Mouse (Mus musculus) hindbrain, embryonic 15.5 days (tissue): ENCODE results near the gene Gramd1b. TPM values are rescaled to one million over a fixed set of nuclear protein-coding genes. Genes with fewer than 3 reads are reported as not detected.

Experiments
- ATAC-seq: fragments of 200-750 bp; cut with Nextera tagmentation; 2 replicates; pipeline ENCODE4 v1.8.0; 2017; ENCODE audit warnings: low read depth, moderate number of reproducible peaks, moderate TSS enrichment; ENCODE audit not compliant: low FRiP score
- H3K27ac ChIP-seq: fragments of 300-500 bp; sonication (generic); replicated peaks from 2 replicates; pipeline ENCODE4 v1.5.1; 2015; ENCODE audit warnings: mild to moderate bottlenecking, inconsistent platforms
- H3K27me3 ChIP-seq: fragments of 300-500 bp; sonication (generic); 2 replicates; pipeline ENCODE4 v1.6.1; 2015; ENCODE audit warnings: control low read depth, inconsistent platforms
- H3K36me3 ChIP-seq: fragments of 300-500 bp; sonication (generic); 2 replicates; pipeline ENCODE4 v1.6.1; 2015; ENCODE audit warnings: control low read depth, inconsistent platforms
- H3K4me1 ChIP-seq: fragments of 300-500 bp; sonication (generic); replicated peaks from 2 replicates; pipeline ENCODE4 v1.6.1; 2015; ENCODE audit warnings: control low read depth, inconsistent platforms
- H3K4me2 ChIP-seq: fragments of 300-500 bp; sonication (generic); 2 replicates; pipeline ENCODE4 v1.6.1; 2015; ENCODE audit warnings: moderate library complexity, mild to moderate bottlenecking, inconsistent platforms
- H3K4me3 ChIP-seq: fragments of 300-500 bp; sonication (generic); 2 replicates; pipeline ENCODE4 v1.5.1; 2015; ENCODE audit warnings: mild to moderate bottlenecking, inconsistent platforms
- H3K9ac ChIP-seq: fragments of 300-500 bp; sonication (generic); 2 replicates; pipeline ENCODE4 v1.6.1; 2015; ENCODE audit warnings: inconsistent platforms
- H3K9me3 ChIP-seq: fragments of 300-500 bp; sonication (generic); 2 replicates; pipeline ENCODE4 v1.6.1; 2016; ENCODE audit warnings: control low read depth, inconsistent platforms
- WGBS: fragments of 180-500 bp; shearing (Covaris S2); methylation state at CpG from one replicate; pipeline ENCODE4 v1.1.7; 2015; 5-methylcytosine and 5-hydroxymethylcytosine counted together
- polyA plus RNA-seq: library from polyadenylated mRNA; unstranded; fragments of >200 nt; fragmentation: Nextera tagmentation; extraction: Ambion mirVana; gene quantifications from 2 replicates; pipeline ENCODE4 v1.2.1, GENCODE M21; 2015

The Gramd1b gene
- polyA plus RNA-seq, 1 experiment from 2014 or later, result 12.6 TPM

DNA sequence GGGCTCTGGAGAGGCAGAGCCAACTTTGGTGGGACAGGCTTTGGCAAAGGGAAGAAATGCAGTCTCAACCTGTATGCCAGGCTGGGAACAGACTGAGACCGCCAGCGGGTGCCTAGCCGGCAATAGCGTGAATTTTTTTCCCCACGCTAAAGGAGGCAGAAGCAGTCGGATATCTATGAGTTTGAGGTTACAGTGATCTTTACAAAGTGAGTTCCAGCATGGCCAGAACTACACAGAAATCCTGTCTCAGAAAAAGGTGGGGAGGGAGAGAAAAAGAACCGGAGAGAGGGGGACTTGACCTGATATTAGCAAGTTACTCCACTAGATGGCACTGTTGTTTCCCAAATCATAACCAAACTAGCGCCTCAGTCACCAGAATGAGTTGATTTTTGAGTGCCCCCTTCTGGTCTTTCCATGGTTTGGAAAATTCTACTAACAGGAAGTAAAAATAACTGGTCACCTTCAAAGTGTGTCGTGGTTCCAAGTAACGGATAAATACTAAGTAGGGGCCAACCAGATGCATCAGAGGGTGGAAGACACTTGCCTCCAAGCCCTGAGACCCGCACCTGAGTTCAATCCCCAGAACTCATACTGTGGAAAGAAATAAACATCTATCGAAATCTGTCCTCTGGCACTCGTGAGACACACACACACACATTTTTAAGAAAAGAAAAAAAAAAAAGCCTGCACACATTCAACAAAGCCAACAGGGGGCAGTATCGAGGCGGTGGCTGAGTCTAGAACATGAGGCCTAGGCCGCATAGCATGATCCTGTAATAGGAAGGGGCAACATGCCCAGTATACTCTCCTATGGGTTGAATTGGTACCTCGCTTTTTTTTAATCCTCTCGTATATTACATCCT lies 116.0 kb downstream of the Gramd1b start:
- Histone ChIP-seq H3K4me1 (0 out of 2 replicates have a peak, but pooled peaks cover 3% of the 10 kb centered on the region), H3K4me3 (peak overlapping the region; percentile 57), H3K27ac (peak overlapping the region; percentile 66), H3K27me3 (no peaks in the 10 kb centered on the region), H3K4me2 (peak overlapping the region; percentile 86), H3K36me3 (no peaks in the 10 kb centered on the region), H3K9ac (peak overlapping the region; percentile 63), H3K9me3 (no peaks in the 10 kb centered on the region)
- ATAC-seq, result peak; percentile 59
- 34% methylated on average over 18 of the region's 18 CpGs for WGBS

DNA sequence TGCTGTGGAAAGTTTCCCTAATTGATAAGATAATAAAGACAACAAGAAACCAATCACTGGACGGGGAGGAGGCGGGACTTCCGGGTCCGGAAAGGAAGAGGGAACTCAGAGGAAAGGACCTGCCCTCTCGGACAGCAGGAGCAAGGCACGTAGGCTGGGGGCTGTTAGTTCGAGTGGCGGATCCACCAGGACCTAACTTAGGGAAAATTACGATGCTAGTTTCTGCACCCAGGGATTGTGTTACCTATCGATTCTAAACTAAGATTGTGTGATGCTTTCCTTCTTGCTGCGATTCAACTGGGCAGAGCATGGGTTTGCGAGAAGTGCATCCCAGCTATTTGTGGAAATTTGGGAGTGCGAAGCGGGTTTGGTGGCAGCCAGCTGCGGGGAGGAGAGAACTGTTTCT lies 116.7 kb downstream of the Gramd1b start:
- no peaks in the 10 kb centered on the region for H3K36me3 ChIP-seq
- H3K27me3 ChIP-seq, result no peaks in the 10 kb centered on the region
- H3K9me3 ChIP-seq, result no peaks in the 10 kb centered on the region
- H3K9ac ChIP-seq, result peak overlapping the region; percentile 63
- H3K4me1 ChIP-seq, result 0 out of 2 replicates have a peak, but pooled peaks cover 3% of the 10 kb centered on the region
- peak; percentile 70 for ATAC-seq
- peak overlapping the region; percentile 66 for H3K27ac ChIP-seq
- peak overlapping the region; percentile 57 for H3K4me3 ChIP-seq
- WGBS, result 1% methylated on average over 15 of the region's 15 CpGs
- peak overlapping the region; percentile 86 for H3K4me2 ChIP-seq

DNA sequence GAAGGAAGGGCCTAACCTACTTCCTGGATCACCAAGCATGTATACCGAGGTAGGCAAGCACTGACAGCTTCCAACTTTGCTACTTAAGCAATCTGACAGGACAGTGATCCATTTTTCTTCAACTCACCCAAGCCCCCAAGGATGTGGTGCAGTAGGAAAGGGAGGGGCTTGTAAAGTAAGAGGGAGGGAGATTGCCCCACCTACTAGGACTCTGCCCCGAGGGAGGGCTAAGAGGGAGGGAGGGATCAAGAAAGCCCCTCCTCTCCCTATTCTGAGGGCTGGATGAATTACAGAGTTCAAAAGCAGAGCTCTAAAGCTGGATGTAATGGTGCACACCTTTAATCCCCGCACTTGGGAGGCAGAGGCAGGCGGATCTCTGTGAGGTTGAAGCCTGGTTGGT lies 117.6 kb downstream of the Gramd1b start:
- no peak overlapping the region for H3K4me2 ChIP-seq
- H3K4me3 ChIP-seq, result no peak overlapping the region
- 0 out of 2 replicates have a peak, but pooled peaks cover 3% of the 10 kb centered on the region for H3K4me1 ChIP-seq
- ATAC-seq, result no peak
- 91% methylated on average over 4 of the region's 4 CpGs for WGBS
- no peaks in the 10 kb centered on the region for H3K9me3 ChIP-seq
- no peak overlapping the region for H3K9ac ChIP-seq
- no peaks in the 10 kb centered on the region for H3K27me3 ChIP-seq
- no peaks in the 10 kb centered on the region for H3K36me3 ChIP-seq
- no peak overlapping the region for H3K27ac ChIP-seq

DNA sequence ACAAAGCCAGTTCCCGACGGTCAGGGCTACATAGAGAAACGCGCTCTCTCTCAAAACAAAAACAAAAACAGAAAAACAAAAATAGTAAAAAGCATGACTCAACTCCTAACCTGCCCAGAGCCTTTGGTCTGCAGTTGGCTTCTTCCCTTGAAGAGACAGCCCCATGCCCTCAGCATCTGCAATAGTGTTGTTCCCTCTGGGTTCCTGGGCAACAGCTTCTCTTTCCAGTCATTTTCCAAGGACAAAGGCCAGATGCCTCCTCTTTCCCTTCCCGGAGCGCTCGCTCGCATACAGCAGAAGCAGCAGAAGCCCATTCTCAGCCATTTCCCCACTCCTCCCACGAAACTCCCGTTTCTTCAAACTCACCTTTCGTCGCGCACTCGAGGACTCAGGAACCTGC lies 118.3 kb downstream of the Gramd1b start:
- Histone ChIP-seq H3K4me1 (0 out of 2 replicates have a peak, but pooled peaks cover 3% of the 10 kb centered on the region), H3K4me3 (no peak overlapping the region), H3K9ac (no peak overlapping the region), H3K9me3 (no peaks in the 10 kb centered on the region), H3K4me2 (no peak overlapping the region), H3K27ac (no peak overlapping the region), H3K36me3 (no peaks in the 10 kb centered on the region), H3K27me3 (no peaks in the 10 kb centered on the region)
- ATAC-seq, result no peak
- 91% methylated on average over 14 of the region's 14 CpGs for WGBS

DNA sequence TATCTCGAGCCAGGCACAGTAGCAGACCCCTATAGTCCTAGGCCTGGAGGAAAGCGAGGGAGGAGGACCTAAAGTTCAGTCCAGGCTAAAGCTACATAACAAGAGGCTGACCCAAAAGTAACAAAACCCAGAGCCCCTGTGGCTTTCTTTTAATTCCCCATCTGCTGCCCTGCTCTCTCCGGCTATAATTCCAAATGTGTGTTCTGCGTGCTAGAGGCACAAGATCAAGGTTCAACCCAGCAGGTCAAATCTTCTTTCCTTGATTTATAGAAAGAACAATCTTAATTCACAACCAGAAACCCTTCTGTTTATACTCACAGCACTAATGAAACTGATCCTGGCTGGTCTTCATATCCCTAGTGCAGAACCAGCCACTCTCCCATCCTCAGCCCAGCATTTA lies 118.9 kb downstream of the Gramd1b start:
- Histone ChIP-seq H3K27ac (no peak overlapping the region), H3K9ac (no peak overlapping the region), H3K27me3 (no peaks in the 10 kb centered on the region), H3K9me3 (no peaks in the 10 kb centered on the region), H3K4me1 (0 out of 2 replicates have a peak, but pooled peaks cover 3% of the 10 kb centered on the region), H3K4me2 (no peak overlapping the region), H3K36me3 (no peaks in the 10 kb centered on the region), H3K4me3 (no peak overlapping the region)
- WGBS, result 91% methylated on average over 4 of the region's 4 CpGs
- ATAC-seq, result no peak

DNA sequence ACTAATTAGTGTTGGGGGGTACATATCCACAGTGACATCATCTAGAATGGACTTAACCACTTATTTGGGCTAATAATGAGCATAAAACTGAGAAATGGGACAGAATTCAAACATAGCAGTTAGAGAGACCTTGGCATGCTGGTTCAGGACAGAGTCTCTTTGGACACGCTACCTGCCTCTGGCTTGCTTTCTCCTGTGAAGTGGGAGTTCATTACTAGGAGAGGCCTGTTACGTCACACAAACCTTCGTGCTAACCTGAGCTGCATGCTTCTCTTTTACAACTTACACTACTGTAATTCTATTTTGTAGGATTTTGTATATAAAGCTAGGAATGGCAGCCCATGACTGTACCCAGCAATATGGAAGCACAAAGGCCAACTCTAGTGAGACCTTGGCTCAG lies 120.3 kb downstream of the Gramd1b start:
- Histone ChIP-seq H3K9me3 (no peaks in the 10 kb centered on the region), H3K36me3 (no peaks in the 10 kb centered on the region), H3K27ac (no peak overlapping the region), H3K27me3 (no peaks in the 10 kb centered on the region), H3K4me2 (no peak overlapping the region), H3K4me3 (no peak overlapping the region), H3K9ac (no peak overlapping the region), H3K4me1 (0 out of 2 replicates have a peak, but pooled peaks cover 3% of the 10 kb centered on the region)
- 94% methylated on average over 3 of the region's 3 CpGs for WGBS
- ATAC-seq, result no peak

DNA sequence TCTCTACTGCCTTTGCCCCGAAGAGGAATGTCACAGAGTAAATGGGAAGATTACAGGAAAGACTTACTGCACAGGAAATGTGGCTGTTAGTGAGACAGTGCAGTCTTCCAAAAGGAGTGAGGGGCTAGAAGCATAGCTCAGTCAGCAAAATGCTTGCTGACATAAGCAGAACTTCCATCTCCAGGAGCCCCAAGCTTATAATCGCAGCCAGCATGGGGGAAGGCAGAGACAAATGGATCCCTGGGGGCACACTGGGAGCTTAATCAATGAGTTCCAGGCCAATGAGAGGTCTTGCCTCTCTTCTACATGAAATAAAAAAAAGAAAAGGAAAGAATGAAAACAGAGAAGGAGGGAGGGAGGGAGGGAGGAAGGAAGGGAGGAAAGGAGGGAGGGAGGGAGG lies 122.1 kb downstream of the Gramd1b start:
- Histone ChIP-seq H3K9ac (no peak overlapping the region), H3K9me3 (no peaks in the 10 kb centered on the region), H3K27ac (no peak overlapping the region), H3K4me2 (no peak overlapping the region), H3K4me3 (no peak overlapping the region), H3K36me3 (no peaks in the 10 kb centered on the region), H3K27me3 (no peaks in the 10 kb centered on the region), H3K4me1 (no peaks in the 10 kb centered on the region)
- ATAC-seq, result no peak
- 52% methylated on average over 2 of the region's 2 CpGs for WGBS

DNA sequence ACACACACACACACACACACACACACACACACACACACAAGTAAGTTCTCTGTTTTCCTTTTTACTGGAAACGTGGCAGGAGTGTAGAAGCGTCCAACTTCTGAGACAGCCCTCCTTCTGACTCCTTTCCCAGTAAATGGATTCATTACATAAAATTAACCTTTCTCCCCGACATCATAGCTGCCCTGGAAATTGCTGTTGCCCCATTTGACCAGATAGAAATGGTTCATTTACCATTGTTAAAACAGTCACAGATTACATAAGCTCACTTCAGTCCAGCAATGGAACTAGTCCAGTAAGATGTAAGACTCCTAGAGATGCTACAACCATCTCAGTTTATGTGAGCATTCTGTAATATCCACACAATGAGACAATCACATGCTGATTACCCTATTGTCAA lies 122.8 kb downstream of the Gramd1b start:
- Histone ChIP-seq H3K4me3 (no peak overlapping the region), H3K27me3 (no peaks in the 10 kb centered on the region), H3K27ac (no peak overlapping the region), H3K4me1 (no peaks in the 10 kb centered on the region), H3K4me2 (no peak overlapping the region), H3K36me3 (no peaks in the 10 kb centered on the region), H3K9ac (no peak overlapping the region), H3K9me3 (no peaks in the 10 kb centered on the region)
- no peak for ATAC-seq
- 64% methylated on average over 3 of the region's 3 CpGs for WGBS

DNA sequence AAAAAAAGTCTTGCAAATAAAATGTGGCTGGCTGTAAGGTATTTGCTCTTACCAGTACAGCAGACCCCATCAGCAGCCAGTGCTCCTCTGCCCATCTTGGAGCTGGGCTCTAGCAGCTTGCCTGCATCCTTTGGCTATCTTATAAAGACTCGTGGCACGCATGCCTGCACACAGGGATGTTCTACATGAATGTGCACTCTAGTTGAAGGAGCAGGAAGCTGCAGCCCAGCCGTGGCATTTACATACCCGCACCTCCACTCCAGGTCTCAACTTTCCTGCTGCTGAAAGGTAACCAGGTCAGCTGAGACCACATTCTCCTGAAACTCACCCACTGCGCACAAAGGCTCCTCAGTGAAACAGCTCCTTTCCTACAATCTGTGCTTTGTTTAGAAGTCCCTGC lies 123.3 kb downstream of the Gramd1b start:
- Histone ChIP-seq H3K4me2 (no peak overlapping the region), H3K4me3 (no peak overlapping the region), H3K27ac (no peak overlapping the region), H3K36me3 (no peaks in the 10 kb centered on the region), H3K9ac (no peak overlapping the region), H3K9me3 (no peaks in the 10 kb centered on the region), H3K4me1 (no peaks in the 10 kb centered on the region), H3K27me3 (no peaks in the 10 kb centered on the region)
- ATAC-seq, result no peak
- WGBS, result 63% methylated on average over 5 of the region's 5 CpGs

DNA sequence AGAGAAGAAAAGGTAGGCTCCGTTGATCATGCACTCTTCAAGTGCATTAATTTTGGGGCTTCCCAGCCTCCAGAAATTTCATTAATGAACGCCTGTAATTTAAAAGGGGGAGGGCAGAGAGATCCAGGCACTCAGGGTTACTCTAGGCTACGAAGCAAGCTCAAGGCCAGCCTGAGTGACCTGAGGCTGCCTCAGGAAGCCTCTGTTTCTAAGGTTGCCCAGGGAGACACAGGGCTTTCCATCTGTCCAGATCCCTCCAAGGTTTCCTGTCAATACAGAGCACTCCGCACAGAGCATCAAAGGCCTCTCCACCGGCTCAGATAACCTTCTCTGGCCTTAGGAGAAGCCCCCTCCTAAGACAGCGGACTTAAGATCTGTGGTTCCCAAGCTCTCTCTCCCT lies 125.4 kb downstream of the Gramd1b start:
- no peak for ATAC-seq
- Histone ChIP-seq H3K4me3 (no peak overlapping the region), H3K9me3 (no peaks in the 10 kb centered on the region), H3K4me1 (no peaks in the 10 kb centered on the region), H3K27me3 (no peaks in the 10 kb centered on the region), H3K36me3 (no peaks in the 10 kb centered on the region), H3K4me2 (no peak overlapping the region), H3K9ac (no peak overlapping the region), H3K27ac (no peak overlapping the region)
- WGBS, result 55% methylated on average over 6 of the region's 6 CpGs

DNA sequence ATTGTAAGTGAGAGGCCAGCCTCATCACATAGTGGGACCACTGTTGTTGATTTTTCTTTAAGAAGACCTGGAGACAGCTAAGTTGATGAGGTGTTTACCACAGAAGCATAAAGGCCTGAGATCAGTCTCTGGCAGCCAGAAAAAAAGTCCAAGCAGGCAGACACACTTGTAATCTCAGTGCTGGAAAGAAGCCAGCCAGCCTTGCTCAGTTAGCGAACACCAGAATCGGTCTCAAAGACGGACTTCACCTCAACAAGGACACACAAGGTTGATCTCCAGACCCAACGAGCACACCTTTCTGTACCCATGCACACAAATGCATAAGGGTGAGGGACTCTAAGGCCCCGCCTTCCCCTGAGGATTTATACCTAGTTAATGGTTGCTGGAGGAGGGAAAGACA lies 125.9 kb downstream of the Gramd1b start:
- Histone ChIP-seq H3K36me3 (no peaks in the 10 kb centered on the region), H3K4me3 (no peak overlapping the region), H3K27ac (no peak overlapping the region), H3K4me2 (no peak overlapping the region), H3K9ac (no peak overlapping the region), H3K9me3 (no peaks in the 10 kb centered on the region), H3K4me1 (no peaks in the 10 kb centered on the region), H3K27me3 (no peaks in the 10 kb centered on the region)
- WGBS, result 86% methylated on average over 5 of the region's 5 CpGs
- ATAC-seq, result no peak

DNA sequence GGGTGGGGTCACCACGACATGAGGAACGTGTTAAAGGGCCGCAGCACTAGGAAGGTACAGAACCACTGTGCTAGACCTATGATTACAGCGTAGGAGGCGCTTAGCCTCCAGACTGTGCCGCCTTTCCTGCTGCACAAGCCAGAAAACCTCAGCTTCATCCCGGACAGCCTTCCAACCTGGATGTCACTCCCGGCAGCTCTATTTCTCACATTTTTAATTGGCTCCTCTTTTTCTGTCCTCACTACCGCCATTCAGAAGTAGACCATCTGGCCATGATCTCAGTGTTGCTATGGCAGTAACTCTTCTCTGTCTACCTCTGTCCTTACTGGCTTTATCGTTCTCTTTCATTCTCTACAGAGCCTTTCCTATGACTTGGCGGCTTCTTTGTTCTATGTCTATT lies 126.5 kb downstream of the Gramd1b start:
- Histone ChIP-seq H3K9me3 (no peaks in the 10 kb centered on the region), H3K4me1 (no peaks in the 10 kb centered on the region), H3K9ac (no peak overlapping the region), H3K27ac (no peak overlapping the region), H3K4me3 (no peak overlapping the region), H3K36me3 (no peaks in the 10 kb centered on the region), H3K4me2 (no peak overlapping the region), H3K27me3 (no peaks in the 10 kb centered on the region)
- ATAC-seq, result no peak
- WGBS, result 88% methylated on average over 11 of the region's 11 CpGs

DNA sequence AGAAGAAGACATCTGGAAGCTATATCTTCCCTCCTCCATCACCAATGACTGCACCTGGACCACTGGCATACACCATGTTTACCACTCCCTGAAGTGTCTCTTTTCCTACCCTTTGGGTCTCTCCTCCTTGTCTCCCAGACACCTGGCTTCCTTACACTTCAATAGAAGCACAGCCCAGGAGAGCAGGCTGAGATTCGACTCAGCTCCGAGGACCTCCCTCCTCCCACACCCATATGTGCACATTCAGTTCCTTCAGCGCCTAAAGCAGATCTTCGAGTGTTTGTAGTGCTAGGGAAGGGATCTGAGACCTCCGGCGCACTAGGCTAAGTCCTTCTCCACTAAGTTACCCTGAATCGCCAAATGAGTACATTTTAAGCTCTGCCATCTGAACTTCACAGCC lies 127.4 kb downstream of the Gramd1b start:
- Histone ChIP-seq H3K9me3 (no peaks in the 10 kb centered on the region), H3K27me3 (no peaks in the 10 kb centered on the region), H3K27ac (no peak overlapping the region), H3K4me3 (no peak overlapping the region), H3K4me1 (no peaks in the 10 kb centered on the region), H3K9ac (no peak overlapping the region), H3K36me3 (no peaks in the 10 kb centered on the region), H3K4me2 (no peak overlapping the region)
- 91% methylated on average over 7 of the region's 7 CpGs for WGBS
- no peak for ATAC-seq
